Mouse (Mus musculus) bone marrow, adult 2 months (tissue): ENCODE data around the gene Cybc1.

Experiments used
- CTCF ChIP-seq: fragments of 200-500 bp; IDR thresholded peaks from 2 replicates; pipeline ENCODE4 v1.5.1; 2011; ENCODE audit warnings: low read length, control low read depth; ENCODE audit not compliant: control insufficient read depth, insufficient read depth
- POLR2A ChIP-seq: fragments of 200-500 bp; IDR thresholded peaks from 2 replicates; pipeline ENCODE4 v1.6.1; 2011; ENCODE audit warnings: low read depth, mild to moderate bottlenecking, control low read depth, low read length, borderline replicate concordance; ENCODE audit not compliant: control insufficient read depth

DNA sequence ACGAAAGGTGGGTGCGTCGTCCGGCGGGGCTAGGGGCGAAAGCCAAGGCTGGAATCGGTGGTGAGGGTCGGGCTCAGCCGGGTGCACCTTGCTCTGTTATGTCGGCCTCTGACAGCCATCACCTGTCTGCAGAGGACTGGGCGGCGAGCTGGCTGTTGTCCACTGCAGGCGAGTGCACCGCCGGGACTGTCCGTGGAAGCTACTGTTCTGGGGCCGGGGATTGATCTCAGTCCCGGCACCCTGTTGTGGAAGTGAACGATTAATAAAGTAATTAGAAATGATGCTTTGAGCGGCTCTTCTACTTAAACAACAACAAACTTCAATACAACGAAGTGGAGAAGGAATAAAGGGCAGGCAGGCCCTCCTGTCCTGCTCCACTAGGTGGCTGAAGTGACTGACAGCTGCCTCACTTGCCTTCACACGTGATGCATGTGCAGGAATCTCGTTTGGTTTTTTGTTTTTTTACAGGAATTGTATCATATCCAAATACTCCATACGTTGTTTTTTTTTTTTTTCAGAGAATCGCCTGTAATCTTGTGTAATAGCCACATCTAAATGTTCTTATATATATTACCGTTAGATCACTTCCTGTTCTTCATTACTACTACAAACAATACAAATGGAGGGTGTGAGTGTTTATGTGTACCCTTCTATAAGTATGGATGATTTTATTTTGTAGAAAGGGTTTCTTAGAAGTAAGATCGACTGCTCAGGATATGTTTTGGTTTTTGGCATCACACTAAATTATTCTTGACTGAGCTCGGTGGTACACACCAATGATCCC is 8.4 kb upstream of the Cybc1 start:
- no peak for TF ChIP-seq POLR2A
- TF ChIP-seq CTCF: peak; percentile 63
